Mouse (Mus musculus) megakaryocyte, embryonic 14.5 days (primary cell): Measurements from ENCODE around the gene Engase.

Experiments used
- FLI1 ChIP-seq: IDR thresholded peaks from 2 replicates; pipeline ENCODE4 v1.6.1; 2012; ENCODE audit warnings: low read length, inconsistent platforms, mixed read lengths
- GATA1 ChIP-seq: IDR thresholded peaks from 3 replicates; pipeline ENCODE4 v1.6.1; 2012; ENCODE audit warnings: mixed read lengths, low read length, inconsistent platforms, borderline replicate concordance

- TF ChIP-seq GATA1, result no peak
- TF ChIP-seq FLI1, result no peak
These were observed 49.3 kb upstream of the Engase start for GRCm38 (mm10) chr11:118427266-118427779.
